Mouse (Mus musculus): ENCODE results near the gene Tshz2.
"Not testable (repeated sequence)": the region's sequence is repeated elsewhere in the genome, so short reads cannot be mapped to it uniquely, and the experiment has no call there.

Gene Tshz2

DNA sequence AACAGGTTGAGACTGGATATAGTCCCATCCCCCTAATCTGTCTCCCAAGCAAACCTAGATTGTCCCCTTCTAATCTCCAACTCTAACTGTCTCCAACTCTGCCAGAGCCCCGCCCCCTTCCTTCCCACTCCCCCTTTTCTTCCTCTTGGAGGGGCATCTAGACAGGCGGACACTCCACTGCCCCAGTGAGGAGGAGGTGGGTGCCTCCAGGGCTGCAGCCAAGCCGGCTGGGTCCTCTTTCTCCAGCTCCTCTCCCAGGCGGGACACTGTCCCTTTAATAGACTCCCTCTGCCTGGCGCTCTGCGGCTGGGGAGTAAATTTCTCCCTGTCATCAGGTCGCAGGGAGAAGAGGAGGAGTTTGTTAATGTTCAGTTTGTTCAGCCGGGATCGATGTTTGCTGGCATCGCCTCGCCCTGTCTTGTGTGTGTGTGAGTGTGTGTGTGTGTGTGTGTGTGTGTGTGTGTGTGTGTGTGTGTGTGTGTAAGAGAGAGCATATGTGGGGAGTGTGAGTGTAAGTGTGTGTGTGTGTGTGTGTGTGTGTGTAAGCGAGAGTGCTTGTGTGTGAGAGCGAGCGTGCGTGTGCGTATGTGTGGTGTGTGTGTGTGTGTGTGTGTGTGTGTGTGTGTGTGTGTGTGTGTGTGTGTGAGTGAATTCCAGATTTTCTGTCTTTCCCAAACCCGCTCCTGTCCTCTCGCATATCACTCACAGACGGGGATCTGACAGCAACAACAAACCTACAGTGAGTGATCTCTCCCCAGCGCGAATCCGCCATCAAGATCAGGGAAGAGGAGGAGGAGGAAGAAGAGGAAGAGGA is at the start of gene Tshz2:
Gene Tshz2 (plus strand): TSS at position 676 of the 814 bp plus-strand sequence.
- DNase-seq (ENCODE audit: low read depth, low spot score), result peak; percentile 34

DNA sequence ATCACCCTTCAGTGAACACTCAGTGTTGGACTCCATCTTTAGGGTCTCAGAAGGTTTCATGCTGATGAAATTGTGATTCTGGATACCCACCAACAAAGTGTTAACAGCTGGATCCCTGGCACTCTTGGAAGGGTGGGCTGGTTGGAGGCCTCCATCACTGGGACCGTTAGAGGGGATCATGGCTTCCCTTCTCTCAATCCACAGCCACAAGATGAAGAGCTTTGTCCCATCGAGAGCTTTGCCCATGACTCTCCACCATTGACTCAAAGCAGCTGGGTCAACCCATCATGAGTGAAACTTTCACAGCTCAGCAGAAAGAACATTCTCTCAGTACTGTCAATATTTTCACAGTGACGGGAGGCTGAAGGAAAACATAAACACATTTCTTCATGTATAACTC is 49.3 kb upstream of the Tshz2 start:
- no peak for DNase-seq (ENCODE audit: low read depth, low spot score)

DNA sequence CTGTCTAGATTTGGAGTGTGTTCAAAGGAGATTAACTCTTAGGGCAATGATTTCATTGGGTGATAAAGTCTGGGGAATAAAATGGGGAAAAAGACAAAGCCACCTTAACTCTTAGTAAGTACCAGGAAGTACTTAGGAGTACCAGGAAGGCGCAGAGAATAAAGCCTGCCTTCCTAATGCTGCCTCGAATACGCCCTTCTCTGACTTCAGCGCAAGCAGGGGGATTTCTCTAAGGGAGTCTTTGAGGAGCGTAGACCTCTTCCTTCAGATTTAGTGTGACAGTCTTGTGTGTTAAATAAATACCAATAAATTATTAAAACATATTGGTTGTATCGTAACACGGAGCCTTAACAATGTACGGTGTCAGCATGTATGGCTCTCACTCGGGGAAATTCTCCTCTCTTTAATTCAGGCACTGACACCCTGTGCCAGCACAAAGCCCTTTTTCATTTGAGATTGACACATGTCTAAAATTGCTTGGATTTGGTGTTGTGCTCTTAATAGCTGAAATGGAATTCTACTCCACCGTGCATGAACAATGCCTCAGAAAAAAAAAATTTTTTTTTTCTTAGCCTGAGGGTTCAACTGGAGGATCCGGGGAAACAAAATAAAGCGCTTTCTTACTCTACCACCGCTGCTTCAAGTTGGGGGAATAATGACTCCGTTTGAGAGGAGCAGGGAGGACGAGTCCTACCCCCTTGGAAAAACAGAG is 47.9 kb upstream of the Tshz2 start:
- DNase-seq (ENCODE audit: low read depth, low spot score), result no peak

DNA sequence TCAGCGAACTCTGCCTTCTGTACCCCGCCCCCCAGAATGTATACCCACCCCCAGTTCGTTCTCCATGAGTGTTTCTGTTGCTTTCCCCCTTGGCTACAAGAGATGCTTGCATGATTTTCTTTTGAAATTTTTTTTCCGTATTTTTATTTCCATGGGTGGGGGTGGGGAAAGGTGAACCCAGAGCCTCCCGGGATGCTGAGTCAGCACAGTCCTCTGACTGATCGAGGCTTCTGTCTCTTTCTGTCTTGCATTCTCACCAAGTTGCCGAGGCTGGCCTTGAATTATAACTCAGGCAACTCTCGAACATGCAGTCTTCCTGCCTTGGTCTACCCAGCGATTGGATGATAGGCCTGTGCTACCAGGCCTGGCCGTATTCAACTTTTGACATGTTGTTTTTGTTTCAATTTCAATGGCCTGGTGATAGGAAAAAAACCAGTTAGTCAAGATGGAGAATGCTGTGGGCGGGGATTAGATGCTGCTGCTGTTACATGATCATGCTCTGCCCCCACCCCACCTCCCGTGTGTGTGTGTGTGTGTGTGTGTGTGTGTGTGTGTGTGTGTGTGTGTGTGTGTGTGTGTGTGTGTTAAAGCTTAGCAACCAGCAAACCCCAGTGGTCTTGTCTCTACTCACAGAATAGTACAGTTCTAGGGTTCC is 47.1 kb upstream of the Tshz2 start:
- DNase-seq (ENCODE audit: low read depth, low spot score), result peak; percentile 45

DNA sequence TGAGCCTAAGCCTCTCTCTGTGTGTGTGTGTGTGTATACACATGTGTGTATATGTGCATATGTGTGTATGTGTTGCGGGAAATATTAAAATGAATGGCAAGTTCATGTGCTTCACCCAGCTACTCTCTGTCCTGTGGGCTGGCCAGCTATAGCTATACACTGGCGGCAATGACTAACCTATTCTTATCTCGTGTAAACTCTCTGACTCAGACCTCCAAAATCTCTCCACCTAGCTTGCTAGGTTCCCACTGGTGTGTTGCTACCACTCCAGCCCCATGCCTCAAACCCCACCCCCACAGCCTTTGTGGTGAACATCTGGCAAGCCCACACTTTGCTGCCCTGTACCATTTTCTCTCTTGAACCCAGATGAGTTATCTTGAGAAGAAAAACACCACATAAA is 46.1 kb upstream of the Tshz2 start:
- peak; percentile 13 for DNase-seq (ENCODE audit: low read depth, low spot score)

DNA sequence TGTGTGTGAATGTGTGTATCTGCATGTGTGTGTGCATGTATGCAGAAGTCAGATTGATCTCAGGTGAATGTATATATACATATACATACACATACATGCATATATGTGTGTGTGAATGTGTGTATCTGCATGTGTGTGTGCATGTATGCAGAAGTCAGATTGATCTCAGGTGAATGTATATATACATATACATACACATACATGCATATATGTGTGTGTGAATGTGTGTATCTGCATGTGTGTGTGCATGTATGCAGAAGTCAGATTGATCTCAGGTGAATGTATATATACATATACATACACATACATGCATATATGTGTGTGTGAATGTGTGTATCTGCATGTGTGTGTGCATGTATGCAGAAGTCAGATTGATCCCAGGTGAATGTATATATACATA is 45.2 kb upstream of the Tshz2 start, which contains the start of gene Gm11011:
Gene Gm11011 (minus strand): TSS at position 101 of the 400 bp plus-strand sequence.
- not testable (repeated sequence) for DNase-seq (ENCODE audit: low read depth, low spot score)

DNA sequence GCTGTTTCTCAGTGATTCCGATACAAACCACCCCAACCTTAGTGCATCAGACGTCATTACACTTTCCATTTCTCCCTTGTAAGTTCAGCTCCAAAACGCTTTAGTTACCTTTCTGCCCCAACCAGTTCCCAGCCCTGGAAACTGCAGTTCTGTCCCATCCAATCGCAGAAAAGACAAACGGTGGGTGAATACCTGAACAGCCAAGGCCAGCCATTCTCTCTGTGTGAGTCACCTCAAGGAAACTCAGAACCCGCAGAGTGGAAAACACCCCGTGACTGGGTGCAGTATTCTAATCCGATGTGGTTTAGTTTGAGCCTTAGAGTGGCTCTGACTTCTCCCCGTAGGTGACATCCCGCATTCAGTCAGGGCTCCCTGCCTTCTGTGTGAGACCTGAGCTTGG is 43.1 kb upstream of the Tshz2 start:
- peak; percentile 69 for DNase-seq (ENCODE audit: low read depth, low spot score)

DNA sequence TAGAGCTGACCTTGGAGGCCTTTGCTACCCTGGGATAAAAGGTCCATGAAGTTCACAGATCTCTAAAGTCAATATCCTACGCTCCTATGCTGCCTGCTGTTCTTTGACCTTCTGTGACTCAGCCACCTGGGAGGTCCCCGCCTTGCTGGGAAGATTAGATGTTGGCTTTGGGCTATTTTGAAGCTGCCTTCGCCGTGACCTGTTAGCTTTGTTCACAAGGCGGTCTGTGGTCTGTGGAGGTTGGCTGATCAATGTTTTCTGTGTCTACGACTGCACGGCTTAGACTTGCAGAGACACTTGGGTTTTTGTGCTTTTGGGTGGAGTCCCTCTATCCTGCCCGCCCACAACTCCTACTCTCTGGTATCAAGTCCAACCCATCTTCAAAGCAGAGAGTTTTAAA is 42.4 kb upstream of the Tshz2 start:
- DNase-seq (ENCODE audit: low read depth, low spot score), result peak; percentile 67

DNA sequence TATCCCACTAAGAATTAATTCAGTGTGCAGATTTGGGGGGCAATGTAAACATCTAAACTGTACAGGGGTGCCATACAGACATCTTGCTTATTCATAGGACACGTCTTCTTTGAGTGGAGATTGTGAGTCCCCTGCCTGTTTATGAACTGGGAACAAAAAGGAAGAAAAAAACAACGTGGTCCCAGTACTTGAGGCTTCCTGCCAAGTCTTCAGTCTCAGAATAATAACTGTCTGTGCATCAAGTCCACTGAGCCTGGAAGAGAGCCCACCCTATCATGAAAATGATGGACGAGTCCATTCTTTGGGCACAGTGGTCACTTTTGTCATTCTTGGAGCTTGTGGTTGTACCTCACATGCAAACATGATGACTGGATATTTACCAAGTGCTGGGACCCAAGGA is 39.1 kb upstream of the Tshz2 start:
- DNase-seq (ENCODE audit: low read depth, low spot score), result no peak

DNA sequence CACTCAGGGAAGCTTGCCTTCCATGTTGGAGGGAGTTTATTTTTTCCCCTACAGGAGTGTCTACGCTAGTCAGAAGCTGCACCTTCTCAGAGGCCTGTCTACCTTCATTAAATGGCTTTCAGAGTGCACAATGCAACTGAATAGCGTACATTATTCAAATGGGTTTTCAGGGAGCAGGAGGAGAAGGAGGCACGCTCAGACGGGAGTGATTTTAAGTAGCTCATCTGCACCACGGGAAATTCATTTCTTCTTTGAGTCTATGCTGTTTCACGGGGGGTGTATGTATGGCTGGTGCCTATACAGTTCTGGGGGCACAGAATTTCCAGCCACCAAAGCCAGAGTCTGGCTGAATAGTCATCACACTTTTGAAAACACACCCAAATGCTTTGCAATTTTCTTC is 35.5 kb upstream of the Tshz2 start:
- DNase-seq (ENCODE audit: low read depth, low spot score), result no peak

DNA sequence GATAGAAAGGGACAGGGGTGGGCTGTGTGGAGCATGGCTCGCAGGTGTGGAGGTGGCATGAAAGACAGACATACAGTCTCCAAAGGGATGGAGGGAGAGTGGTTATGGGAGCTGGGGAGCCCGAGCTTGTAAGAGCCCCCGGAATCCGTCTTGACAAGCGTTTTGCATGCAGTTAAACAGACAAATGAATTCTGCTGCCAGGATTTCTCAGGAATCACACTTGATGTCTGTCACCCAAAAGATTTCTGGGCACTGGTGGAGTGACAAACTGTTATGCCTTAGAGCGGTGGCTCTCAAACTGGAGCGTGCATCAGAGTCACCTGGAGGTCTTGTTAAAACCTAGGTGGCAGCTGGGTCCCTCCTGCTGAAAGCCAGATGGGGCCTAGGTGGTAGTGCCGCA is 34.8 kb upstream of the Tshz2 start:
- no peak for DNase-seq (ENCODE audit: low read depth, low spot score)

DNA sequence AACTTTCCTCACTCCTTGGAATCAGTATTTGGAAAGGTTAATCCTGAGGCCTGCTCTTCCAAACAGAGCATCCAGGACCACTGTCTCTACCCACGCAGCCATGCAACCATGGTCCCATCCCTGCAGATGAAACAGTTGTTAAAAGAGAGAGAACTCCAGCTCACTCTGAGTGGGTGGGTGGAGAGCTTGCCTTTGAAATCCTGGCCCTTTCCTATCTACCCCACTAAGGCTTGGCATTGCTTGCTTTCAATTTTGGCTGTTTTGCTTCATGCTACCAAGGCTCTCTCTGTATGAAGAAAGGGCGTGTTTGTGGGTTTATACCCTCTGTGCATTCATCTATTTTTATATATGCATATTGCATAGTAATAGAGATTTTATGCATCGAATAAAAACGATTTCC is 33.2 kb upstream of the Tshz2 start:
- no peak for DNase-seq (ENCODE audit: low read depth, low spot score)

DNA sequence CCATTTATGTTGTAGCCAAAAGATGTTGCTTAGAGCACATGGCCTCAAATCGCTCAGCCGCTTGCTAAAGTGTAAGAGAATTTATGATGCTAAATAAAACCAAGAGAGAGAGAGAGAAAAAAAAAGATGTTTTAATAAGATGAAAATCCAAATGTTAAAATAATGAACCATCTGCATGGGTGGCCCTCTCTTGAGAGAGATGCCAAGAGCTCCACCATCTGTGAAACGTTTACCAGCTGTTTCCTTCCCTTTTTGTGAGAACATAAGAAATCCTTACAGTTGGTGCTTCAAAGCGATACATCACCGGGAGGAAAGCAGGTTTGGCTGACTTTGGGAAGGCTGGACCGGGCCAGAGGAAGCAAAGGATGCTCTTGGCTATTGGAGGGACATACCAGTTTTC is 32.6 kb upstream of the Tshz2 start:
- DNase-seq (ENCODE audit: low read depth, low spot score), result no peak

DNA sequence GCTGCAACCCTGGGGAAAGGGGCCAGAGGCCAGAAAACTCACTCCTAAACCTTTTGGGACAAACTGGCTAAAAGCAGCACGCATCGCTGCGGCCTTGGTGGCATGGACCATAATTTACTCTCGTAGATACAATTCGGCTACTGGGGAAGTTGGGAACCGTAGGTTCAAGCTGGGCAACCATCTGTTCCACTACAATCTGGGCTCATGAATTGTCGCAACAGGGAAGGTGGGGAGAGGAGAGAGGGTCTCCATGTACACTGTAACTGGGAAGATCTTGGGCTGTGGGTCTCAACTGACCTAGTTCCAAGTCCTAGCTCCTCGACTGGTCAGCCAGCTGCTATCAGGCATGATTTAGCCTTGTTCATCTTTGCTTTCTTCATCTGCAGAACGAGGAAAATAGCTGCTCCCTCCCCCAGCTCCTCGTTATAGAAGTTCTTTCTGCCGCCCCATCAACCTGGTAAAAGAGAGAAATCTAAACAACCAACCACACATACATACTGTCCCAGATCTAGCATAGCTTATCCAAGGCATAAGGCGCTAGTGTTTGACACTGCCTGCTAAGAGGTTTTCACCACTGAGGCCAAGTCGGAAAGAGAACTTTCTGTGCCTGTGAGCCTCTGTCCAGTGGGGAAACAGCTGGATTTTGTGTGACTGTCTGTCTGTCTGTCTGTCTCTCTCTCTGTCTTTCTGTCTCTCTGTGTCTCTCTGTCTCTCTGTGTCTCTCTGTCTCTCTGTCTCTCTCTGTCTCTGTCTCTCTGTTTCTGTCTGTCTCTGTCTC is 25.7 kb upstream of the Tshz2 start:
- DNase-seq (ENCODE audit: low read depth, low spot score), result no peak

DNA sequence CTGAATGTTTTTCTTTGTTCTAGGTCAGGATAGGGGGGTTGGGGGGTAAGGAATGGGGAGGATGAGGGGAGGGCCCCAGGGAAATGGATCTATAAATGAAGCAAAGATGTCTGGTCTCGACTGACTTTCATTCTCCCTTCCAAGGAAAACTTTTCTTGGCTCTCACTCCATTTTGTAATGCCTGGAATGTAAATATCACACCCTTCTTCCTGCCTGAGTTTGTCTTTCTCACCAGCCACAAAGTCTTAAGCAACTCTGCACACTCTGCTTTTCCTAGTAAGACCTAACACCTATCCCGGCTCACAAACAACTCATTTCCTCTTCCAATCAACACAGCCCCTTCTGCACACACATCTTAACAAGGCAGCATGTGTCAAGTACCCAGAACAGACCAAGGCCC is 25.0 kb upstream of the Tshz2 start:
- no peak for DNase-seq (ENCODE audit: low read depth, low spot score)

DNA sequence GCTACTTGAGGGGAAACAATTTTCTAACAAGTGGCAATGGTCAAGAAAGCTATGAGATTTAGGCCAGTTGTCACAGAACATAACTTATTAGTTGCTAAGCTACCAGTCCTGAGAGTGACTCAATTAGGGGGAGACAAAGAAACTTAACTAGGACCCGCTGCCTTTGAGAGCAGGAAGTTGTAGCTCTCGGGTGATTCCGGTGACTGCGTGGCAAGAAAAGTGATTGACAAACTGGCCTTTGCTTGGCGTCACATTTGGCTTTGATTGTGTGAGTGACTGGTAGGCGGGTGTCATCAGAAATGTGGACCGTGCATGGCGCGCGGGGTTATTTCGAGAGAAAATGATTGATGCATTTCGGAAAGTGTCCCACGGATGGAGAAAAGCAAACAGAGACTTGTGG is 22.9 kb upstream of the Tshz2 start:
- no peak for DNase-seq (ENCODE audit: low read depth, low spot score)

DNA sequence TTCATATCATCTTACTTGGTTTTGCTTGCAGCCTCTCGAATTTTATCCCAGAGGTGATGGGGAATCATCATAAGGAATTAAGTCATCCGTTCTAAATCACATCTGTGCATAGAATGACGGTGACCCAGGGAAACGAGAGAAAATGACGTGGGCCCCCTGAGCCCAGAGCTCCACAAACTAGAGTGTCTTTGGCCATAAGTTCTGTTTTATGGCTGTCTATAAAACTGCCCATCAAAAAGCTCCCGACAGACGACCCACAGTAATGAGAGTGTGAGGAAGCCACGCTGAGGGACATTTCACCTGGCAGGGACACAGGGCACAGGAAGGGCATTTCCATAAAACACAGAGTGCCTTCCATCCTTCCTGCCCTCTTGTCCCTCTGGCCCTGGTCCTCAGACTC is 21.9 kb upstream of the Tshz2 start:
- DNase-seq (ENCODE audit: low read depth, low spot score), result no peak

DNA sequence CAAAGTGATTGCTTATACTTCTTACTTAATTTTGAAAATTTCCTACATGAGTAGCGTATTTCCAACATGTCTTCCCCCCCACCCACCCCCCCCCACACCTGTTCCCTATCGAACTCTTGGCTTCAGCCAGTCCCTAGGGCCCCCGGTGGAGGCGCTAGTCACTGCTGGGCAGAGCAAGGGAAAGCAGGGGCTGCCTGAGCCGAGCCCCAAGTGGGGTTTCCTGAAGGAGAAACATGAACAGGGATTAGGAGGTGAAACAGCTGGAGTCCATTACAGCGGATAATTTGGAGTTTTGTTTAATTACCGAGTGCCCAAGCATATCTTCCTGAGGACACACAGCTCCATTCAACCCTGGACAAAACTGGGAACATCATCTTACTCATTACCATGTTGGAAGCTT is 21.3 kb upstream of the Tshz2 start:
- DNase-seq (ENCODE audit: low read depth, low spot score), result no peak

DNA sequence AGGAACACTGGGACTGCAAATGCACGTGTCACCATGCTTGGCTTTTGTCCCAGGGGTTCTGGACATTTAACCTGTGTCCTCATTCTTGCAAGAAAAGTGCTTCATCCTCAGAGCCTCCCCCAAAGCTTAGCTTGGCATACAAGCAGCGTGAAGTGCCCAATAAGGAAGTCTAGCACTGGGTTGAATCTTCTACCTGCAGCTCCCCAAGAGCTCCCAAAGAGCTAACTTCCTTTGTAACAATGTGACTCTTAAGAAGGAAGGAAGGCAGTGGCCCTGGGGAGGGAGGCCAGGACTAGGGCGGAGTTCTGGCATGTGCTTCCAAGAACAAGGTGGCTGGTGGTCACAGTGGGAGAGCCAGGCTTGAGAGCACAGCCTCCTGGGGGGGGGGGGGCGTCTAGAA is 18.1 kb upstream of the Tshz2 start:
- no peak for DNase-seq (ENCODE audit: low read depth, low spot score)

DNA sequence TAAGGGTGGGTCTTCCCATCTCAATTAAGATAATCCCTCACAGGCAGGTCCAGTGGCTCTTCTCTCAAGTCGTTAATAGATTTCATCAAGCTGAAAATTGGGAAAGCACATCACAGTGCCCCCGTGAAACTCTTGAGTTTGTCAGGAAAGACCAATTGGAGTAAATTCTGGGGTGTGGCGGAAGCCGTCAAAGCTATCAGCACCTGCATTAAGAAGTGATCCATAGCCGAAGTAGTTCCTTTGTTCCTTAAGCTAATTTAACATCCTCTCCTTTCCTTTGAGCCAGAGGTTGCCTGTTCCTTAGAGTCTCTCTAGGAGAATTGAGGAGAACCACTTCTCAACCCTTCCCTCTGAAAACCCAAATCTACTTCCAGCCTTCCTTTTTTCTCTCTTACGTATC is 16.8 kb upstream of the Tshz2 start:
- no peak for DNase-seq (ENCODE audit: low read depth, low spot score)

DNA sequence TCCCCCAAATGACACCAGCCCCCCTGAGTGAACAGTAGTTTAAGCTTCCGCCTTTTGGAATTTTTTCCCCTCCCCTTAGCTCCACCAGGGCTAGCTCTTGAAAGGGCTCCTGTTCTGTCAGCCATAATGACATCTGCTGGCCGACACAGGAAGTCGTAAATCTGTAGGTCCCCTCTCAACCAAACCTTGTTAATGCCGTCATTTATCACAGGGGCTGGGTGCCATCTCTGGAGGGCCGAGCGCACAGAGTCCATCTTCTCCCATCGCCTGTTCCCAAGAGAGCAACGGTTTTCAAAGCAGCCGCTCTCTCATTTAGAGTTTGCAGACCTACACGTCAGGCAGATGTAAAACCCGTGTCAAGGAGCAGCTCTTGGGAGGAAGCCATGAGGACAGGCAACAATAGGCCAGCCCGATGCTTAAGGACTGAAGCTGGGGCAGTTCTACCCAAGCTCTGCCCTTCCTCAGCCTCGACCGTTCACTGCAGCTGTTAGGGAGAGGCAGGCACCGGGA is 11.6 kb upstream of the Tshz2 start:
- DNase-seq (ENCODE audit: low read depth, low spot score), result peak; percentile 17

DNA sequence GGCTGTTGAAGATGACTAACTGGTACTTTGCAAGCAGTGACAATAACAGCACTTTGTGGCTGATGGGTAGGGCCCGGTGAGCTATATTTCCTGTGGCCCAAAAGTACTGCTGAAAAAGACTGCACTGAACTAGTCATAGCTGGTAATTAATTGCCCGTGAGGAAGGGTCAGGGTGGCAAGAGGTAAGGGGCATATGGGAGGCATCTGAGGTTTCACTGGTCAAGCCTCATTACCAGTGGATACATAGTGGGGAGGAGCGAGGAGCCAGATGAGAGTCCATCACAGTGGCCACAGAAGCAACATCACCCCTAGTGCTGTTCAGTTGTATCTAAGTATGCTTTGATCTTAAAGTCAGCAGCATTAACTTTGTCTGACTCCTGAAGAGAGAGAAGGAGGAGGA is 2.7 kb upstream of the Tshz2 start:
- DNase-seq (ENCODE audit: low read depth, low spot score), result no peak

Measured in CD4-positive, CD25-positive, alpha-beta regulatory T cell, adult 2 months (primary cell).